Mouse (Mus musculus): ENCODE data around the gene Cdc37.

Gene Cdc37

DNA sequence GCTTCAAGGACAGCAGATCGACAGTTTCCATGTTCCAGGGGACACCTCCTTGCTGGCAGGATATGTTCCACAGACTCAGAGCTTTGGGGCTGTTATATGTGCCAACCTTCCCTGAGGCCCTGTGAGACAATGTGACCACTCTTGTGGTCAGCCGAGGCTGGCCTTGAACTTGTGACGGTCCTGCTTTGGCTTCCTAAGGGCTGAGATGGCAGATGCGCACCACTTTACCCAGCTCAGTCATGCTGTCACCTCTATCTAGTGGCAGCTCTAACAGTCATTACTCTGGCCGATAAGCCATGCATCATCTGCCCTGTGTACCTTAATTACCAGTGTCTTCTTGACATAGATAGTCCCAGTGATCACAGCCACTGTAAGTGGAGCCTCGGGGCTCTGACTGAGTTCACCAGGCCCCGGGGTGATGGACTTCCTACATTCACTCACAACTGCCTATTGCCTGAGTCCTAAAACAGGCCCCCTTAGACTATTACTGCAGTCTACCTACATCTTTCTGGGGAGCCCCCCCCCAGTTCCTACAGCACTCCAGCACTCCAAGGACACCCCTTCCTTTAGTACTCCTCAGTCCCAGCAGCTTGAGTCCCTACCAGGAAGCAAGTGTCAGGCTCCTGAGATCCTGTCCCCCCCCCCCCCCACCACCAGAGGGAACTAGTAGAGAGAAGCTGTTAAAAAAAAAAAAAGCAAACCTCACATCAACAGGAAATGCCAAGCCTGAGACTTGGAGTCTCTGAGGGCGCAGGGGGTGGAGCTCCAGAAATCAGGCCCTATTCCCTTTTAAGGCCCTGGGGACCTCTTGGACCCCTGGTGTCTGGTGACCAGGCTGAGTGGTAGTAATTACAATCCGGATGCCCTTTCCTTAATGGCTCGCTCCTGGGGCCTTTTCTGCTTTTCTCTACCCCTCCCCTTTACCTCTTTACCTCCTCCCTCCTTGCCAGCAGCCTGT, 17.6 kb upstream of the Cdc37 start:
- DNase-seq (ENCODE audit: low spot score): no peak

DNA sequence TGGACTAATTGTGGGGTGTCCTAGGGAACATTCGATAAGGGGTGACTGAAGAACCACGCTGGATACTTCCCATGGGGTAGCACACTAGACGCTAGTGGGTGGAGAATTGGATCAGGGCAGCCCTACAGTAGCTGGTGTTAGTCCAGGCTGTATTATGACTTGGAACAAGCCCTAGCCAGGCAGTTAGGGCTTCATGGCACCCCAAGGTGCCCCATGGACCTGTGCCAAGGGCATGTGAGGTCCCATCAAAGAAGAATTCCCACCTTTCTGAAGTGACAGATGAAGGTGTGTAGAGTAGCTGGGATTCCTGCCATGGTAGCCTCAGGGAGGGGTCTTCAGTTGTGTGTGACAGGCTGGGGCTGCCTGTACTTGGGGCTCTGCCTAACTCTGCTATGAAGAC, 16.7 kb upstream of the Cdc37 start:
- DNase-seq (ENCODE audit: low spot score): no peak

DNA sequence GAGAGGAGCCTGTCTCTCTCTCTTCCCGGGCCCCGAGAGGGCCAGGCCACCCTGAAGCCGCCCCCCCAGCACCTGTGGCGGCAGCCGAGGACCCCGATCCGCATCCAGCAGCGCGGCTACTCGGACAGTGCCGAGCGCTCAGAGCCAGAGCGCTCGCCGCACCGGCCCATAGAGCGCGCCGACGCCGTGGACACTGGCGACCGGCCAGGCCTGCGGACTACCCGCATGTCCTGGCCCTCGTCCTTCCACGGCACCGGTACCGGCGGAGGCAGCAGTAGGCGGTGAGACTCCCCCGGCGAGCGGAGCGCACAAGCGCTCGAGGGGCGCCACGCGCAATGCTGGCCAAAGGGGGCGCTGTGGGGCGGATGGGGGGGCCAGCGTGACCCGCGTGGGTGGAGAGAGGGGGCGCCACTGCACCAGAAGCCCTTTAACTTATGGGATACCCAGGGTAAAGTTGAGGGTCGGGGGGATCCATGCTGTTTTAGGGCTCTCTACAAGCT, 16.2 kb upstream of the Cdc37 start:
- no peak for DNase-seq (ENCODE audit: low spot score)

DNA sequence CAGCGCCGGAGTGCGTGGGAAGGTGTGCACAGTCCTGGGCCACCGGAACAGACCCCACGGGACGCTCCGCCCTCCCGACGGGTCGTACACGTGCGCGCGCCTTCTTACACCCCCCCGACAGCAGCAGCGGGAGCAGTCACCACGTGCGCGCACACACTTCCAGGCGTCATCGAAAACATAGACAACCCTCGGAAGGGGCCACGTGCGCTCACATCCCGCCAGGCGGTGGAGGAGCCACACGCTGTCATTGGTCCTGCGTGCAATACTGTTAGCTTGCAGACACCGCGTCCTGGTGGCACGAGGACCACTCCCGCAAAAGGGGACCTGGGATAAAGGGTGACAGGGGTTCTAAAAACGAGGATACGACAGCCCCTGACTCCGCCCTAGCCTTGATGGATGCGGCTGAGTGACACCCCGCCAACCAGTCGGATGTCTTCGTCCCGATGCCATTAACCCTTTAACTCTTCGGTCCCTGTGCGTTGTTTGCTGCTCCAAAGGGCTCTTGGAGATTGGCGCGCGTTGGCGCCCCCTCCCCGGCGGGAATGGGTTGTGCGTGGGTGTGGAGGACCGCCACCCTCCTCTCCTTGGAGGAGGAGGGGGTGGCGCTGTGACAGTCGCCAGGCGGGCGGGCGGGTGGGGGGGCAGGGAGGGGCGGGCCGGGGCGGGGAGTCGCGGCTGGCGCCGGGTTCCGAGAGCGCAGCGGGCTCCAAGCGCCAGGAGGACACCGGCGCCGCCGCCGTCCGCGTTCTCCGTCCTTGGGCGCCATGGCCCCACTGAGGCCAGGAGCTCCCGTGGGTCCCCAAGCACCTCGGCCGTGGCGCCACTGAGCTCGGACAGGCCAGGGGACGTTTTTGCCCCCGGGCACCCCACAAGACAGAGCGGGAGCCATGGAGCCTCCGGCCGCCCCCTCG, 15.5 kb upstream of the Cdc37 start, which contains the start of gene Pde4a:
TSS of gene Pde4a (plus strand) at position 674 of the 911 bp plus-strand sequence.
- DNase-seq (ENCODE audit: low spot score): no peak

DNA sequence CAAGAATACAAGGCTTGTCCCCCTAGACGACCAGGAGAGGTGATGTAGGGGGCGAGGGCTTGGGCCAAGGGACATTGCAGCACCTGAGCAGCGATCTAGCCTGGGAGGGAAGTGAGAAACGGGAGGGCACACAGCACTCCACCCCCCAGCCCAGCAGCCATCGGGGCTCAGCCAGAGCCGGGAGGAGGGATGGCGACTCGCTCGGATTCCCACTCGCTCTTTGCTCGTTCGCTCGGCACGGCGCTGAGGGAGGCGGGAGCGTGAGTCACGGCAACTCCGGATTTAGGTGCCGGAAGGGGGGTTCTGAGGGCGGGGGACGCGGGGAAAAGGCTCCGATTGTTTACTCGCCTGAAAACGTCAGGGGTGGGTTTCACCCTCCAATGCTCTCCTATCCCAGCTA, 14.3 kb upstream of the Cdc37 start:
- no peak for DNase-seq (ENCODE audit: low spot score)

DNA sequence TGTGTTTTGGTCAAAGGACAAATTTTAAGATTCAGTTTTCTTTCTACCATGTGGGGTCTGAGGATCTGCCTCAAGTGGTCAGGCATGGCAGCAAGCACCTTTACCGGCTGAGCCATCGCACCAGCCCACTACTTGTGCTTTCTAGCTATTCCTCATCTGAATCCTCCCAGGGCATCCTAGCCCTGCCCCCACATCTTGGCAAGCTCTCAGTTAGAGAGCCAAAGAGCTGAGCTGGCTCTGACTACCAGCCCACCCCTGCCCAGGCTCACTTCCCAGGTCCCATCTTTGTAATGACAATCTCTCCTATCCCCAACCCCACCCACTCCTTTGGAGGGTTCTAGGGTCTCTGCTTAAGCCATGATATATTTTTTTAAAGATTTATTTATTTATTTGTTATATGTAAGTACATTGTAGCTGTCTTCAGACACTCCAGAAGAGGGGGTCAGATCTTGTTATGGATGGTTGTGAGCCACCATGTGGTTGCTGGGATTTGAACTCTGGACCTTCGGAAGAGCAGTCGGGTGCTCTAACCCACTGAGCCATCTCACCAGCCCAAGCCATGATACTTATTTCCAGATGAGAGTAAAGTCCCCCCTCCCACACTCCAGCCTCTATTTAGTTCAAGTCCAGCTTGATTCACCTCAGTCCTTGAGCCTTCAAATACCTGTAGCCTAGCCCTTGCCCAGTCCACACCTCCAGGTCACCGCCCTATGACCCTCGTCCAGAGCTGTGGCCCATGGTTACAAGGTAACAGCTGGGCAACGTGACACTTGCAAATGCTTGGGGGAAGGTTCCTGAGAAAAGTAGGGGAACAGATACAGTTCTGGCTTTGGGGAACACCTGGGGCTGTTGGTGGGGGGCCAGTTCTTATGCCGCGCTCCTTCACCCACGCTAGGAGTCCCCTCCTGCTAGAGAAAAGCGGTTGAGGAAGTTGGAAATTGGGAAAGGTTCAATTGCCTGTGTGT, 13.6 kb upstream of the Cdc37 start:
- no peak for DNase-seq (ENCODE audit: low spot score)

DNA sequence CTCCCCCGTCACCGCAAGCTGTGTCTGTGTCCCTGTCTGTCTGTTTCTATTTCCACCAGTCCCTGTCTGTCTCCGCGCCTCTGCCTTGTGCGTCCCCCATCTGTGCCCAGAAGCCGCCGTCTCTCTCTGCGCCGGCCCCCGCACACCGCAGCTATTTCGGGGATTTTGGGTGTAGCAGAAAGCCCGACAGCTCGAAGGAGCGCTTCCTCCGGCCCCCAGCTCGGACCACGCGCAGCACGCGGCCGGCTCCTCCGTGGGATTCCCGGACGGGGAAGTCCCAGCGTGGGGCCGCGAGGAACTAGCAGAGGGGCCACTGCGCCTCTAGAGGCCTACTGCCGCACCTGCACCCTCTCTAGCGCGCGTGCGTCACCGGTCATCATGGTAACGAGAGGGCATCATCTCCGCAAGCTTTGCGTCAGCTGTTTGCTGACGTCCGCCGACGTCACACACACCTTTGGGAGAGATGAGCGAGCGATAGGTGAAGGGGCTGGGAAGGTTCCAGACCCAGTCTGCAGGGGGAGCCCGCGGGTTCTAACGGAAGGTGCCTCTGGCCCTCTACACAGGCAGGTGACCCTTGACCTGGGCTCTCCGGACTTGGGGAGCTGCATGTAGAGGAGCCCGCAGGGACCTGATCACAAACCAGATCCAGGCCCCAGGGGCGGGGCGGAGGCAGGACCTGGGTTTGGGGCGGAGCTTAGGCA, 11.6 kb upstream of the Cdc37 start:
- DNase-seq (ENCODE audit: low spot score): peak; percentile 60

DNA sequence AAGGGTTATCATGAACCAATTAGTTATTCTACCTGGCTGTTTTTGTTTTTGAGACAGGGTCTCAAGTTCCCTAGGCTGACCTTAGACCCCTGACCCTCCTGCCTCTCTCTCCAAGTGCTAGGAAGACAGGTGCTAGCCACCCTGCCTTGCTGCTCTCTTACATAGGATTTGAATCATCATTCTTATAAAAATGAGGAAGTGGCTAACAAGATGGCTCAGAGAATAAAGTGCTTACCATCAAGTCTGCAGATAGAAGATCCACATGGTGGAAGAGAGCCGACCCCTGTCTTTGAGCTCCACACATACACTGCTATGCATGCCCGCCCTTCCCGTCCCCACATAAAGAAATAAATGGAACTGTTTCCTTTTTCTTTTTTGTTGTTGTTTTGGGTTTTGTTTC, 5.0 kb upstream of the Cdc37 start:
- DNase-seq (ENCODE audit: low spot score): no peak

DNA sequence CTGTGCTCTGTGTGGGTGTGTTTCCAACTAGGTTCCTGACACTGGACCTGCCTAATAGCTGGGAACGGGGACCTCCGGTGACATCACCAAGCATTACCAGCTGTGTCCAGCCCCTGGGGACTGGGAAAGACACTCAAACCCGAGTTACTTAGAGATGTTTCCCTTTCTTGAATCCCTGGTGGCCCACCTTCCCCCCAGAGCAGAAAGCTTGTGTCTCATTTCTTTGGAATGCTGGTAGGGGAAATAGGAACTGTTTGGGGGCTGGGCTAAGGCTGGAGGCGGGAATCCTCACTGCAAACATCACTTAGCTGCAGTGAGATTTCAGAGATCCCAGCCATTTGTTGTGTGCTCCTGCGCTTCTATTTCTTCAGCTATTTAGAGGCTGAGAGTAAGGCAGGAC, 4.1 kb upstream of the Cdc37 start:
- DNase-seq (ENCODE audit: low spot score): no peak

DNA sequence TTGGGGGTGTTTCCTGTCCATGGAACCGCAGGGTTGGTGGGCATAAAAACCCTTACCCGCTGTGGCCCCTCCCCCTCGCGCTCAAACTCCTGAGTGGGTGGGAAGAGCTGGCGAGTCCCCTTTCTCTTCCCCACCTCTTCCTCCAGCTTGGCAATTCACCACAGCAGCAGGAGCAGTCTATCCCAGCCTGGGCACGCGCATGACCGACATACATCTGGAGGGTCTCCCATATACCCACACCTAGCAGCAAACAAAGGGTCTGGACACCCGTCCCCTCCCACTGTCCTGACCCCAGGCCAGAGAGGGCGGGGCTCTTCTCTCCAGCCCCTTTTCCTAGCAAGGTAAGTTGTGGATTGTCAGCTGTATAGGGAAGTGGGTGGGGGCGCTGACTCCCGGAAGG, 3.5 kb upstream of the Cdc37 start:
- DNase-seq (ENCODE audit: low spot score): no peak

DNA sequence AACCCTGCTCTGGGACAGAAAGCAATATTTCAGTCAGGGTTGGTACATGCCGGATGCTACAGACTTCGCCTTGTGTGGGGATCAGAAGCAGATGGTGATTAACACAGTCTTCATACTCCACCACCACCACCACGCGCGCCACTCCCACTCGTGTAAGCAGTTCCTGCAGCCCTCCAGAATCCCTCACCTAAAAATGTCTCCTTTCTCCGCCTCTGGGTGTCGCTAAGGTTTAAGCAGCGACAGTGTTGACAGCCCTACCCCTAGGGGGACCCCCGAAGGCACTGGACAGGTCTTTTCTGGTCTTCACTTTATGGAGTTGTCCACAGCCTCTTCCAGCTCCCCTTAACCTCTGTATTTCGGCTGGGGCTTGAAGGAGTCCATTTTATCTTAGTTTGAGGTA, 2.9 kb upstream of the Cdc37 start:
- DNase-seq (ENCODE audit: low spot score): no peak

DNA sequence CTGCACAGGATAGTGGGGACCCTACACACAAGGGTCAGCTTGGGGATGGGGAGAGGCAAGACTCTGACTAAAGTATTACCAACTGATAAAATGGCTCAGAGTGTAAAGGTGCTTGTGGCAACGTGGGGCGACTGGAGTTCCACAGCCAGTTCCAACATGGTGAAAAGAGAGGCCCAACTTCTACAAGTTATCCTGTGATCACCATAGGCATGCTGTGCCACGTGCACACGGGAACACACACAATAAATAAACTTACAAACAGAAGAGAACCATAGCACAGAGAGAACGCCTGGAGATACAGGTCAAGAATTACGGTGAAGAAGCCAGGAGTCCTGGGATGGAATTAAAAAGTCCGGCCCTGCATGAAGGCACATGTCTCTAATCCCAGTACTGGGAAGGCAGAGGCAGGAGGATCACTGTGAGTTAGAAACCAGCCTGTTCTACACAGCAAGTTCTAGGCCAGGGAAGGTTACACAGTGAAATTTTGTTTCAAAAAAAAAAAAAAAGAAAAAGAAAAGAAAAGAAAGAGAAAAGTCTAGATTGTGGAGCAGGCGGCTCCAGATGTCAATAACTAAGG, 617 bp downstream of the Cdc37 start:
- no peak for DNase-seq (ENCODE audit: low spot score)

DNA sequence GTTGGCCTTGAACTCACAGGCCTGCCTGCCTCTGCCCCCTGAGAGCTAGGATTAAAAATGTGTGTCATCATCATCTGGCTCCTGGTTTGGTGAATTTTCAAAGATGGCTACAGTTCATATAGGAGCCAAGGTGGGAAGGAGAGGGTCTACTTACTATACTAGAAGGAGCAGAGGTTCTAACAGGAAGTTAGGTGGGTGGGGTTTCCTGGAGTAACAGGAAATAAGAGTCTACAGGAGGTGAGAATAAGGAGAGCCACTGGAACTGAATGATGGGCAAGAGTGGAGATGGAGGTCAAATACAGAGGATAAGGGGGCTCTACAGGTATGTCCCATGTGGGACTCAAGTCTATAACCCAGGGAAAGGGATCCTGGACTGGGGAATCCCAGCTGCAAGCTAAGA, 1.4 kb downstream of the Cdc37 start:
- DNase-seq (ENCODE audit: low spot score): no peak

DNA sequence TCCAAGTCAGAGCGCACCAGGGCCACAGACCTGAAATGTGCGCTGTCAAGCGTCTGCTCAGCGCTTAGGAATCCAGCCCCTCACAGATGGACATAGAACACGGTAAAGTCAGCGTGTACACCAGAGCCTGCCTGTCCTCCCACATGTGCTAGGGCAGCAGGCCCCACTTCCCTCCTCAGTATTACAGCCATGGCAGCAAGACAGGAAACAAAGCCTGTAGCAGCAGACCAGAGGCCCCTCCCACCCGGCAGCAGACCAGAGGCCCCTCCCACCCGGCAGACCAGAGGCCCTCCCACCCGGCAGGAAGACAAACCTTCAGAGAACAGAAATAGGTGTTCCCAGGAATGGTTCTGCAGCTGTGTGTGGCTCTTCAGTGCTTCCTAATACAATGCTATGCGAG, 3.1 kb downstream of the Cdc37 start:
- no peak for DNase-seq (ENCODE audit: low spot score)

DNA sequence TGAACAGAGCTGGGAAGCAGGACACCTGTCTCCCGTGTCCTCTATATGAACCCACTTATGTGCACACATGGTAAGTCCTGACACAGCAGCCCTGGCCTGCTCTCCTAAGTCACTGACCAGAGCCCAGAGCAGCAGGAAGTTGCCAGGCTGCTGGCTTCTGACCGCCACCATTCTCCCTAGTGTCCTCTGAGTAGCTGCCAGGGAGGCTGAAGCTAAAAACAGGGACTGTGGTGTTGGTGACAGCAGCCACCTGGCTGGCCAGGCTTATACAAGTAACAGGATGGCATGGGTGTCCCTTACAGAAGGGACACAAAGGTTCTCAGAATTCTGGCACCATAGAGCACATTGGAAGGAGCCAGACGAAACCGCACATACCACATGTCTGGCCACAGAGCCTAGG, 4.4 kb downstream of the Cdc37 start:
- no peak for DNase-seq (ENCODE audit: low spot score)

DNA sequence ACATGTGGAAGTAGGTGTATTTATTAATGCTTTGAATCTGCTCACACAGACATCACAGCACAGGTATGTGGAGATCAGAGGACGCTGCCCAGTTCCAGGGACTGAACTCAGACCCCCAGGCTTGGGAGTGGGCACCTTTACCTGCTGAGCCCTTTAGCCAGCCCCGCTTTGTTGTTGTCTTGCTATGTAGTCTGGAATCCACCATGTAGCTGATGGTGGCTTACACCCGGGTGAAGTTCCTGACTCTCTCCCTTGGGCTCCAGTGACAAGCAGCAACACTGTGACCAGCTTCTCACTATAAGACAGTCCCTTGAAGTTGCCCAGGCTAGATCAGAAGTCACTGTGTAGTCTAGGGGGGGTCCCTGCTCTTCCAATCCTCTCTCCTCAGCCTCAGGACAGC, 5.4 kb downstream of the Cdc37 start:
- DNase-seq (ENCODE audit: low spot score): no peak

DNA sequence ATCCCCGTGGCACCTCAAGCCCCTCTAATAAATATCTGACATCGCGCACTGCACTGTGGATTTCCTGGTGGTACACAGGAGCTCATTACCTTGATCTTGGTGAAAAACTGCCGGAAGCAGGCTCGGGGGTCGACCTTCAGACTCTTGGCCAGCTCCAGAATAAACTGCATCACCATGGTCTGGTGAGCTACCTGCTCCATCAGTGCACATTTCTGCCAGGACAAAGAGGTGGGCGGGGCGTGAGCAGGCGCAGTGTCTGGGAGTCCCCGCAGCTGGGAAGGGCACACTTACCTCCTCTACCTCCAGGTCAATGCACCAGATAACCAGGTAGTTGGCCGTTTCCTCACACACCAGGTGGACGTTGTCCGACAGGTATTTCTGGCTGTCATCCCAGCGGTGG, 7.9 kb downstream of the Cdc37 start:
- DNase-seq (ENCODE audit: low spot score): no peak

DNA sequence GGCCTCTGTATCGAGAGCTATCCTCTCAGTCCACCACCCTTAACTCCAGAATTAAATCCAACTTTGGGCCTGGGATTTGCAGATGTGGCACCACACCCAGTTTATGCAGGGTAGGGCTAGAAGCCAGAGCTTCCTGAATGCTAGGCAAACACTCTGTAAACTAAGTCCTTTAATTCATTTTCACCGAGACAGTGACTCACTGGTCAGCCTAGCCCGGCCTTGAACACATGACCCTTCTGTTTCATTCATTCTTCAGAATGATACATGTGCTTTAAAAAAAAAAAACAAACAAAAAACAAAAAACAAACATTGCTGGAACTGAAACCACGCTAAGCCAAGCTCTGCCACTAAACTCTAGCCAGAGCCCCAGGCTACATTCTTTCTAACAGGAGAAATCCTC, 11.4 kb downstream of the Cdc37 start:
- DNase-seq (ENCODE audit: low spot score): no peak

DNA sequence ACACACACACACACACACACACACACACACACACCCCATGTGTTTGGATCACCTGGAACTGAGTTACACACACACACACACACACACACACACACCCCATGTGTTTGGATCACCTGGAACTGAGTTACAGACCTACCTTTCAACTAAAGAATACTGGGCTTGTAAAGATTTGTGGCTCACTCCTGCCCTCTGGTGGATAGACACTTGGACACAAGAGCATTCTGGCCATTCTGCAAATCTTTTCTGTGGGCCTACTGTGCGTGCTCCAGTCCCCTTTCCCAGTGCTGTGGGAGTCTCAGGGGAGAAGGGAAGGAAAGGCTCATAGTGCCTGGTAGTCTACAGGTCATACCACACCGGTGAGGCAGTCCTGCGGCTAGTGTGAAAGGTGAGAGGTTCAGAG, 12.6 kb downstream of the Cdc37 start:
- no peak for DNase-seq (ENCODE audit: low spot score)

DNA sequence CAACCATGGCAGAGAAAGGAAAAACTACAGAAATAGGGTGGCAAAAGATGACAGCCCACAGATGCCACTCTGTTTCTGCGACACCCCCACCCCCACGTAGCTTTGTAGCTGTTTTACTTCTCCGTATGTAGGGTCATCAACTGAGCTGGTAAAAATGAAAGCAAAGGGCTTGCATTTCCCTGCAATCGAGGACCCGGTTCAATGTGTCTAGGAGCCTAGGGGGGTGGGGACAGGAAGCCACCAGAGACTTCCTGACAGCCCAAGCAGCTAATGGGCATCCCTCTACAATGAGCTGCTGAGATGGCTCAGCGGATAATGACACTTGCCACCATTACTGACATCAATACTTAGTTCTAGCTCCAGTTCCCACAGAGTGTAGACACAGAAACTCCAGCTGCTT, 13.4 kb downstream of the Cdc37 start:
- no peak for DNase-seq (ENCODE audit: low spot score)

DNA sequence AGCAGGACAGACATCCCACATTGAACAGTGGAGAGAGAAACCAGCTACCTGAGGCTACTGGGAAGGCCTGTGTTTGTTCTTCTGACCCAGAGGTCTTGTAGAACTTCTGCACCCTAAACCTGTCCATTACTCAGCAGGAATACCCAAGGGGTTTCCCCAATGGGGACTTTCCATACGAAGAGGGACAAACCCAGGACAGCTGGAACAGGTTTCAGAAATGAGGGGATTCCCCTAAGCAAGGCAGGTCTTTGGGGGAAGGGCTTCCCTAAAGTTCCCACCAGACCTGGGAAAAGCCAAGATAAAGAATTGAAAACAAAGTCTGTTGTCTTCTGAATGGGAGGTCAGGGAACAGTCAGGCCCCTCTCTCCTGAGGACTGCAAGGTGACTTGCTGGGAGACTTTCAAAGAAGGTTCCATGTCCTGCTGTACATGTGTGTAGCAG, 13.8 kb downstream of the Cdc37 start:
- no peak for DNase-seq (ENCODE audit: low spot score)

Measured in ovary, postnatal 10 days (tissue).